Mouse (Mus musculus) limb, embryonic 15.5 days (tissue): ENCODE results near the gene 1810046K07Rik. TPM values are rescaled to one million over a fixed set of nuclear protein-coding genes. Genes with fewer than 3 reads are reported as not detected.

Experiments used
- ATAC-seq: fragments of 200-750 bp; cut with Nextera tagmentation; 2 replicates; pipeline ENCODE4 v1.8.0; 2017; ENCODE audit warnings: low read depth, moderate TSS enrichment; ENCODE audit not compliant: insufficient number of reproducible peaks, low FRiP score, low TSS enrichment
- H3K27ac ChIP-seq: fragments of 300-500 bp; sonication (generic); 2 replicates; pipeline ENCODE4 v1.5.1; 2015; ENCODE audit warnings: moderate library complexity, mild to moderate bottlenecking, inconsistent platforms
- H3K27me3 ChIP-seq: fragments of 300-500 bp; sonication (generic); 2 replicates; pipeline ENCODE4 v1.6.1; 2015; ENCODE audit warnings: inconsistent platforms
- H3K36me3 ChIP-seq: fragments of 300-500 bp; sonication (generic); 2 replicates; pipeline ENCODE4 v1.6.1; 2015; ENCODE audit warnings: inconsistent platforms
- H3K4me1 ChIP-seq: fragments of 300-500 bp; sonication (generic); 2 replicates; pipeline ENCODE4 v1.6.1; 2015; ENCODE audit warnings: inconsistent platforms
- H3K4me2 ChIP-seq: fragments of 300-500 bp; sonication (generic); 2 replicates; pipeline ENCODE4 v1.6.1; 2015; ENCODE audit warnings: mild to moderate bottlenecking, inconsistent platforms
- H3K4me3 ChIP-seq: fragments of 300-500 bp; sonication (generic); 2 replicates; pipeline ENCODE4 v1.5.1; 2015; ENCODE audit warnings: mild to moderate bottlenecking, inconsistent platforms
- H3K9ac ChIP-seq: fragments of 300-500 bp; sonication (generic); 2 replicates; pipeline ENCODE4 v1.6.1; 2015; ENCODE audit warnings: inconsistent platforms
- H3K9me3 ChIP-seq: fragments of 300-500 bp; sonication (generic); 2 replicates; pipeline ENCODE4 v1.6.1; 2016; ENCODE audit warnings: inconsistent platforms
- WGBS: fragments of 180-500 bp; shearing (Covaris S2); methylation state at CpG from one replicate; pipeline ENCODE4 v1.1.7; 2015; 5-methylcytosine and 5-hydroxymethylcytosine counted together
- polyA plus RNA-seq: library from polyadenylated mRNA; unstranded; fragments of >200 nt; fragmentation: Nextera tagmentation; extraction: Ambion mirVana; gene quantifications from 2 replicates; pipeline ENCODE4 v1.2.1, GENCODE M21; 2015

The 1810046K07Rik gene
- polyA plus RNA-seq, 1 experiment from 2014 or later: not detected

DNA sequence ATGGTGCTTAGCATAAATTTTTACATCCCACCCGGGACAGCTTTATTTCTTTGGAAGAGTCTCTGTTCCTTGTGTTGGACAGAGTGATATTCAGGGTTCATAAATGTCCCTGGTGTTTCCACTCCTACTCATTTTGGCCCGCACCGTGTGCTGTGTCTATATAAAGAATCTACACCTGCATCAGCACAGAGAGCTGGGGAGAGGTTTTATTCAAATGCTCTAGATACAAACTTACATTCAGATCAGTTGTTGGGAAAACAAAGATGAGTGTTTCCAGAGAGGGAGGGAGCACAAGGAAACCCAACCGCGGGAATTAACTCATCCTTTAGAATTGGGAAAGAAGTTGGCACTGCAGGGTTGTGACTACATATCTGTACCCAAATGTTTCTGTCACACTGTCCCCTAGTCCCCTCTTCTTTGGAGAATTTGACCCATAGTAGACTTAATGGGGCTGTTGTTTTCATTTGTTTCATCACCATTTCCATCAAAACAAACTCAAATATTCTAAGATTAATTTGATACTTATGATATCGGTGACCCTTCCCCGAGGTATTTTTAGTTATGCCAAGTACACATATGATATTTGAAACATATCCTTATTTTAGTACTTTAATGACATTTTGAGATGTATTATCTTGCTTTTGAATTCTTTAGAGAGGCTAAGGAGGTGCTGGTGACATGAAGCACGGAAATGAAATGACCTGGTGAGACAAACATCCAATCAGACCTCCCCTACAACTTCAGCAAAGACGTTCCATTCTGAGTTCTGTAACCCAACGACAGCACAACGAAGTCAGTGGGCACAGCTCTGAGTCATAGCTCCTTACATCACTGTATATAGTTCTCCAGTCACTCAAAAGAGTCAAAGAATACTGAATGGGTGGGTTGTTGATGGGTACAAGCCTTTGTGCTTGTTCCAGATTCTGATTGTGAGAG, 1.8 kb downstream of the 1810046K07Rik start:
- H3K9ac ChIP-seq: no peak overlapping the region
- H3K4me1 ChIP-seq: no peaks in the 10 kb centered on the region
- no peaks in the 10 kb centered on the region for H3K27me3 ChIP-seq
- ATAC-seq: no peak
- H3K9me3 ChIP-seq: no peaks in the 10 kb centered on the region
- no peak overlapping the region for H3K27ac ChIP-seq
- H3K4me2 ChIP-seq: no peak overlapping the region
- 77% methylated on average over 11 of the region's 11 CpGs for WGBS
- no peaks in the 10 kb centered on the region for H3K36me3 ChIP-seq
- H3K4me3 ChIP-seq: no peak overlapping the region

- H3K9ac ChIP-seq: no peak overlapping the region
- ATAC-seq: no peak
- no peak overlapping the region for H3K4me2 ChIP-seq
- H3K9me3 ChIP-seq: no peaks in the 10 kb centered on the region
- no peak overlapping the region for H3K27ac ChIP-seq
- no peaks in the 10 kb centered on the region for H3K27me3 ChIP-seq
- H3K36me3 ChIP-seq: no peaks in the 10 kb centered on the region
- H3K4me3 ChIP-seq: no peak overlapping the region
- 80% methylated on average over 7 of the region's 7 CpGs for WGBS
- H3K4me1 ChIP-seq: no peaks in the 10 kb centered on the region
Measured at GRCm38 (mm10) chr9:51324406-51325065, 4.2 kb downstream of the 1810046K07Rik start.

DNA sequence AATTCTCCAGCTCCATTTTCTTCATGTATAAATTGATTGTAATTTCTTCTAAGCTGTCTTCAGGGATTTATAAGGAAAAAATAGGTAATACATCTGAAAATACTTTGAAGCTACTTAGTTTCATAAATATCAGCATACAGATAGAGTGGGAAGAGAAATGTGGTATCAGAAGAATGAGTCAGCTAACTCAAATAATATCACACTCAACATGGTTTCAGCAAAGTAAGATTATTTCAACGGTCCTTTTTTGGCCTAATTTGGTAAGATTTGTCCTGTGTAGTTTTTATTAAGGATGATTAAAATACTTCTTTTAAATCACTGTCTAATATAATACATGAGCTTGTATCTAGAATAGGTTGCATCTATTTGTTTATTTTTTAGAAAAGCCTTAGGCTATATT, 8.6 kb downstream of the 1810046K07Rik start:
- H3K4me1 ChIP-seq: no peaks in the 10 kb centered on the region
- H3K27ac ChIP-seq: no peak overlapping the region
- H3K9ac ChIP-seq: no peak overlapping the region
- no peaks in the 10 kb centered on the region for H3K36me3 ChIP-seq
- 93% methylated on average over 1 of the region's 1 CpGs for WGBS
- H3K4me2 ChIP-seq: no peak overlapping the region
- H3K9me3 ChIP-seq: no peaks in the 10 kb centered on the region
- no peak overlapping the region for H3K4me3 ChIP-seq
- ATAC-seq: no peak
- no peaks in the 10 kb centered on the region for H3K27me3 ChIP-seq

DNA sequence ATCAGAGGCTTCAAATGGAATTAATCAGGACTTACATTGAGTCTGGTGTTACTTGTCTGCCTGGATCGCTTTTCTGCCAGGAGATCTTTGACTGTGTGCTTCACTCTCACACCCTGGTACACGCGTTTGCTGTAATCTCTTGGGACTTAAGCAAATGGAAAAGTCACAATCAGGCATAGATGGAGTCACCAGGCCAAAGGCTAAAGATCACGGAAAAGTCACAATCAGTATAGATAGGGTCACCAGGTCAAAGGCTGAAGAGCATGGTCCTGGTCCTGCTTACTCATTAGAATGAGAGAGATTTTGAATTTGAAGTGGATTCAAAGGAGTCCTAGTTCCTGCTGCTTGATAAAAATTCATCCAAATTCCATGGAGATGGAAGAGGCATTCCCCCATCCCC, 10.5 kb downstream of the 1810046K07Rik start:
- no peaks in the 10 kb centered on the region for H3K4me1 ChIP-seq
- no peaks in the 10 kb centered on the region for H3K27me3 ChIP-seq
- no peaks in the 10 kb centered on the region for H3K36me3 ChIP-seq
- no peak overlapping the region for H3K4me3 ChIP-seq
- no peak overlapping the region for H3K4me2 ChIP-seq
- H3K9ac ChIP-seq: no peak overlapping the region
- H3K27ac ChIP-seq: no peak overlapping the region
- 80% methylated on average over 4 of the region's 4 CpGs for WGBS
- ATAC-seq: no peak
- H3K9me3 ChIP-seq: no peaks in the 10 kb centered on the region

DNA sequence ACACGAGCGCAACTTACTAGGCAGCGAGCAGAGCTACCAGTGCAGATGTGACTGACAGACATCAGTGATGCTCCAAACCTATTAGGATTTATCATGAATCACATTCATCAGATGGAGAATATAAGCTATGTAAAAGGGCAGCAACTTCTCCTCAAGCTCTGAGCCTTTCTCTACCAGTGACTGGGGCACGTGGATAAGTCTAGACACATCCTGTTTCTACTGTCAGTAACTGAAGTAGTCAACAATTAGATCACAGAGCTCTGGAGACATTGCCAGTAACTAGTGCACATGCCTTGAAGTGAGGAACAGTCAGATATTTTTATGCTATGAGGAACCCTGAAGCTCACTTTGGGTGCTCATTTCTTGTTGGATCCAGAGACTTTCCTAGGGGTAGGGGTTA, 11.4 kb downstream of the 1810046K07Rik start:
- Histone ChIP-seq H3K27me3 (no peaks in the 10 kb centered on the region), H3K4me3 (no peak overlapping the region), H3K9me3 (no peaks in the 10 kb centered on the region), H3K27ac (no peak overlapping the region), H3K36me3 (no peaks in the 10 kb centered on the region), H3K4me2 (no peak overlapping the region), H3K4me1 (no peaks in the 10 kb centered on the region), H3K9ac (no peak overlapping the region)
- ATAC-seq: no peak
- WGBS: 88% methylated on average over 4 of the region's 4 CpGs

DNA sequence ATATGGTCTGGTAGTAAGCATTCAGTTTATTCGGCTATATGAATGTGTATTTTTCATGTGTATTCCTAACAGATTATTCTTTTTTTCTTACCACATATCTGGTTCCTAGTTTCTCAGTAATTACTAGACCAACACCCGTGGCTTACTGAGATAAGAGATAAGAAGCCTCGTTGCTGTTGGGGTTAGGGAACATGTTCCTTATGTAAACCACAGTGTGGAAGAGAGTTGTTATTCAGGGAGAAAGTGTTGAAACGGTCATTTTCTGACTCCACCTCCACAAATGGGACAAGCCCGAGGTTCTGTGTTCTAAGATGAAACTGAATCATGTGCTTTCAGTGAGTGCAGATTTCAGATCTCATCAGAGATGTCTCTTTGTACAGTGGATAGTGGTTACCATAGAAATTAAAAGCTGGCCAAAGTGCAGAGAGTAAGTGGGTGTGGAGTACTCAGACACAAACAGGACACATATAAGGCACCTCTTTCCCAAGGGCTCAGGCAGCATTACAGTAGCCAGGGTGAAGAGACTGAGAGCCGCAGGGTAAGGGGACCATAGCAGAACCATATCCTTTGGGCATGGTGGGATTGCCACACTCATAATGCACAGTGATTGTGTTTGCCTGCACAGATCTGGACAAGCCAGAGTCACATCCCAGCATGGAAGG, 13.2 kb downstream of the 1810046K07Rik start:
- Histone ChIP-seq H3K9ac (no peak overlapping the region), H3K27me3 (no peaks in the 10 kb centered on the region), H3K9me3 (no peaks in the 10 kb centered on the region), H3K4me2 (no peak overlapping the region), H3K36me3 (no peaks in the 10 kb centered on the region), H3K4me3 (no peak overlapping the region), H3K4me1 (no peaks in the 10 kb centered on the region), H3K27ac (no peak overlapping the region)
- WGBS: 68% methylated on average over 6 of the region's 6 CpGs
- no peak for ATAC-seq

GRCm38 (mm10) chr9:51312554-51313317, 16.0 kb downstream of the 1810046K07Rik start:
- no peak overlapping the region for H3K9ac ChIP-seq
- H3K4me1 ChIP-seq: no peaks in the 10 kb centered on the region
- H3K27me3 ChIP-seq: no peaks in the 10 kb centered on the region
- no peak overlapping the region for H3K4me2 ChIP-seq
- H3K9me3 ChIP-seq: no peaks in the 10 kb centered on the region
- no peaks in the 10 kb centered on the region for H3K36me3 ChIP-seq
- H3K4me3 ChIP-seq: no peak overlapping the region
- H3K27ac ChIP-seq: no peak overlapping the region
- no peak for ATAC-seq
- WGBS: 55% methylated on average over 18 of the region's 18 CpGs

DNA sequence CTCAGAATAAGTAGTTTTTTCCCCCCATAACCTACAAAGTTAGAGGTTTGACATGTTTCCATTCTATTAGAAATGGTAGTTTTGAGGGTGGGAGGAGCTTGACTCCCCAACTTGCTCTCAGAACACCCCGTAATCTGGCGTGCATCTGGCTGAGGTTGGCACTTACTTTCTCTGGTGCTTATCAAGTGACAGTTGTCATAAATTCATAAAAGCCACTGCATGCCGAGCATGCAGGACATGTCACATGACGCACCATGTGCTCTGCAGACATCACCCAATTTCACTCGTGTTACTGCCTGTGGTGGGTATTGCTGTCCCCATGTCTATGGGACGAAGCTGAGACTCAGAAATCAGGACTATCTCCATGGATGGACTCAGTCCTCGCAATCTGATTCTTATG, 18.2 kb downstream of the 1810046K07Rik start:
- H3K27ac ChIP-seq: no peak overlapping the region
- no peaks in the 10 kb centered on the region for H3K27me3 ChIP-seq
- no peak for ATAC-seq
- WGBS: 74% methylated on average over 7 of the region's 7 CpGs
- no peaks in the 10 kb centered on the region for H3K9me3 ChIP-seq
- H3K4me3 ChIP-seq: no peak overlapping the region
- no peak overlapping the region for H3K9ac ChIP-seq
- H3K4me2 ChIP-seq: no peak overlapping the region
- H3K4me1 ChIP-seq: no peaks in the 10 kb centered on the region; the same call in 1 of the 2 replicates
- H3K36me3 ChIP-seq: no peaks in the 10 kb centered on the region

- Histone ChIP-seq H3K27ac (no peak overlapping the region), H3K4me3 (no peak overlapping the region), H3K9me3 (no peaks in the 10 kb centered on the region), H3K36me3 (no peaks in the 10 kb centered on the region), H3K9ac (no peak overlapping the region), H3K27me3 (no peaks in the 10 kb centered on the region), H3K4me1 (peaks cover 2% of the 10 kb centered on the region; the same call in 1 of the 2 replicates), H3K4me2 (no peak overlapping the region)
- no peak for ATAC-seq
- 71% methylated on average over 3 of the region's 3 CpGs for WGBS
Measured at GRCm38 (mm10) chr9:51306351-51306750, 22.4 kb downstream of the 1810046K07Rik start.

DNA sequence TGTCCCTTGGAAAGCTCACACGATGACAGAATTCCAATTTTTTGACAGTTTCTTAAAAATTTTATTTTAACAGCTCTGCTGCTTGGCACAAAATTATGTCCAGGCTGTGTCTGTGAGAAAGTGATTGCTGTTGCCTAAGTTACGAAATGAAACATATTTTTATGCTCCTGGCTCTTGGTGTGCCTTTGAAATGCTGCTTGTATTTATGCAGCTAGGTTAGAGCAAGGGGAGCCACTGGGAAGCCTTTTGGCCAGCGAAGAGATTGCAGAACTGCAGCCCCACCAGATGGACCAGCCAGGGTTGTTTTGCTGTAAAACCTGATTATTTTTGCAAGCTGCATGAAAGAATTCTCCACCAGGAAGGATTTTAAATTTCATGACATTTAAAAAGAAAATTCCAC, 23.6 kb downstream of the 1810046K07Rik start:
- H3K27me3 ChIP-seq: no peaks in the 10 kb centered on the region
- no peak for ATAC-seq
- 55% methylated on average over 3 of the region's 3 CpGs for WGBS

DNA sequence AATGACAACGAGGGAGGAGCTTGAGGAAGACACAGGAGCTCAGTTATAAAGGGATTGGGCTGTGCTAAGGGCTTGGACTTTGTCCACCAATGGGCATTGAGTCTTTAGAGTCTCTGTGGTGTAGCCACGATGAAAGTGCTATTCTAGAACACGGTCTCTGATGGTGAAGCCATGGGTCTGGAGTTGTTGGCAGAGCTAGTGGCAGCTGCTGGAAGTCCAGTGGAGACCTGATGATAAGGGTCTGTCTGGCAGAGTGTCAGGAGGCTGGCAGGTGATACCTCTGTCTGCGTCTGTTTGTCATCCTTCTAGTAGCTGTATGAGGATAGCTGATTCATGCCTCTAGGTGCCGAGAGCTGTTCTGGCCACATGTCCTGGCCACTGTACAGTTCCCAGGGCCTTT, 24.7 kb downstream of the 1810046K07Rik start:
- H3K4me2 ChIP-seq: no peak overlapping the region
- H3K9ac ChIP-seq: no peak overlapping the region
- H3K4me3 ChIP-seq: no peak overlapping the region
- no peaks in the 10 kb centered on the region for H3K9me3 ChIP-seq
- no peaks in the 10 kb centered on the region for H3K27me3 ChIP-seq
- ATAC-seq: no peak
- H3K36me3 ChIP-seq: no peaks in the 10 kb centered on the region
- H3K4me1 ChIP-seq: peaks cover 2% of the 10 kb centered on the region; the same call in 1 of the 2 replicates
- WGBS: 81% methylated on average over 5 of the region's 5 CpGs
- no peak overlapping the region for H3K27ac ChIP-seq

More for the DNA sequence above, 23.6 kb downstream of the 1810046K07Rik start:
- no peaks in the 10 kb centered on the region for H3K9me3 ChIP-seq
- H3K36me3 ChIP-seq: no peaks in the 10 kb centered on the region
- no peak overlapping the region for H3K9ac ChIP-seq
- H3K4me1 ChIP-seq: peaks cover 2% of the 10 kb centered on the region; the same call in 1 of the 2 replicates
- no peak overlapping the region for H3K4me2 ChIP-seq
- H3K4me3 ChIP-seq: no peak overlapping the region
- H3K27ac ChIP-seq: no peak overlapping the region
